Mouse (Mus musculus): Measurements from ENCODE around the gene Ugt2b1. TPM values are rescaled to one million over a fixed set of nuclear protein-coding genes. Genes with fewer than 3 reads are reported as not detected.

Gene Ugt2b1
- polyA plus RNA-seq, 1 experiment: not detected

DNA sequence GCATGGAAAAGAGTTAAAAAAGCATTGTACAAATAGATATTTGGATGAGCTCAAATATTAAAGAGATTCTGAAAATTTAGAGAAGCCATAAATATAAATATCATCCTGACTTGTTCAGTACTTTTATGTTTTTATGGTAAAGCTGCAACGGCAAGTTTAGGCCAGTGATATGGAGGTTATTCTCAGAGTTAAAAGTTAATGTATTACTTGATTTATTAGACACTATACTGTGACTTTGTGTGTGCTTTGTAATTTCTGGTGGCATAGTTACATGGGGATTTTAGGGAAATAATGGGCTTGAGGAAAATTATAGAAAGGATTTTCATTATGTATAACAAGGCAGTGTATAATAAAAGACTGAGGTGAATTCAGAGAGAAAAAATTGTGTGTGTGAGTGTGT, 39.2 kb downstream of the Ugt2b1 start:
- no peak for TF ChIP-seq POLR2A (IDR thresholded peaks at IDR 0.05; ENCODE audit: borderline replicate concordance, extremely low read depth, insufficient read depth, insufficient read length, poor library complexity, severe bottlenecking)
- TF ChIP-seq CTCF (IDR thresholded peaks at IDR 0.05; ENCODE audit: borderline replicate concordance, extremely low read depth, insufficient read depth, insufficient read length): no peak
- DNase-seq (ENCODE audit: low read depth): no peak

DNA sequence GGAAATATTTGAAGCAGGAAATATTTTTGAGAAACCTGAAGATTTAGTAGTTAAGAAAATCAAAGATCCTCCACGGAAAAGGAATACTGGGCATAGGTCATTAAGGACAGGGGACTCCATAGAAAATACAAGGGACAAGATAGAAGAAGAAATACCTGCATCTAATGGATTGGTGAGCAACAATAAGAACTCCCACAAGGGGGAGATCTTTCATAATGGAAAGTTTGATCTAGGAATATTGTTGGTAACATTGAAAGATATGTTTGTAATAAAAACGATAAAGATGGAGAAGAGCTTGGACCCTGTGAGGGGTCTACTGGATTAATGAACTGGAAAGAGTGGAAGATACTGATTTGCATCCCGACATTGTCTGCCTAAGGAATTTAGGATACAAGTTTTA, 39.7 kb downstream of the Ugt2b1 start:
- peak; percentile 17 for DNase-seq (ENCODE audit: low read depth)

DNA sequence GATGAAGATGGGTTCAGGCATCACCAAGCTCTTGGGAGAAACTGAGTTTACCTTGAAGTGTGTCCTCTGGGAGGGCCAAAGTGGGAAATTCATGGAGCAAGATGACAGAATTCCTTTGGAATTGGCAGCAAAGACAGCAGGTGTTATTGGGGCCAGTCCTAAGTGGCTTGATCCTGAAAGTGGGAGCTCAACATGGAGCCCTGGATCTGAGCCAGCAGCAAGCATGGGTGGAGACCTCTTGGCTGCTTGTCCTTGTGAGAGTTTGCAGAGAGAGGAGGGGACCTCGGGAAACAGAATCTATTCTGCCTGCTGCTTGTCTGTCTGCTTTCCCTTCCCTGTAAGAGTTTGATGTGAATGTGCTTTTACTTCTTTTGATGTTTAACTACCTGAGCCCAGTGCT, 54.5 kb downstream of the Ugt2b1 start:
- no peak for TF ChIP-seq CTCF (IDR thresholded peaks at IDR 0.05; ENCODE audit: borderline replicate concordance, extremely low read depth, insufficient read depth, insufficient read length)
- no peak for TF ChIP-seq POLR2A (IDR thresholded peaks at IDR 0.05; ENCODE audit: borderline replicate concordance, extremely low read depth, insufficient read depth, insufficient read length, poor library complexity, severe bottlenecking)
- DNase-seq (ENCODE audit: low read depth): peak; percentile 6

More for the DNA sequence above, 39.7 kb downstream of the Ugt2b1 start:
- no peak for TF ChIP-seq CTCF (IDR thresholded peaks at IDR 0.05; ENCODE audit: borderline replicate concordance, extremely low read depth, insufficient read depth, insufficient read length)
- TF ChIP-seq POLR2A (IDR thresholded peaks at IDR 0.05; ENCODE audit: borderline replicate concordance, extremely low read depth, insufficient read depth, insufficient read length, poor library complexity, severe bottlenecking): no peak

Other genes with a start within 250 kb of the Ugt2b1 start
- not detected in 2 replicates for gene Tmprss11e, start 180.7 kb downstream of the Ugt2b1 start, polyA plus RNA-seq (2012; rRNA removed)
- gene Ythdc1, start 122.3 kb downstream of the Ugt2b1 start, polyA plus RNA-seq (2012; rRNA removed): 60.7 and 73.8 TPM in 2 replicates
- gene Ugt2b34, start 19.6 kb downstream of the Ugt2b1 start, polyA plus RNA-seq (2012; rRNA removed): 0.03 TPM in 1 of 2 replicates, not detected in the other
- gene Ugt2b35, start 74.3 kb upstream of the Ugt2b1 start, polyA plus RNA-seq (2012; rRNA removed): not detected in 2 replicates
- gene Ugt2b36, start 166.0 kb upstream of the Ugt2b1 start, polyA plus RNA-seq (2012; rRNA removed): not detected in 2 replicates
- gene Ugt2b5, start 213.8 kb upstream of the Ugt2b1 start, polyA plus RNA-seq (2012; rRNA removed): not detected in 2 replicates